Mouse (Mus musculus) embryonic facial prominence, embryonic 14.5 days (tissue): ENCODE results near the gene Alkbh6. TPM values are rescaled to one million over a fixed set of nuclear protein-coding genes. Genes with fewer than 3 reads are reported as not detected.

Experiments
- ATAC-seq: fragments of 200-750 bp; cut with Nextera tagmentation; 2 replicates; pipeline ENCODE4 v1.8.0; 2017; ENCODE audit warnings: low read depth, moderate number of reproducible peaks, moderate TSS enrichment
- DNase-seq: peaks from one replicate; pipeline ENCODE4 v3.0.0-alpha.2; 2015; ENCODE audit warnings: low spot score
- H3K27ac ChIP-seq: fragments of 300-500 bp; sonication (generic); replicated peaks from 2 replicates; pipeline ENCODE4 v1.5.1; 2014; ENCODE audit warnings: low read depth, mild to moderate bottlenecking, low read length, moderate library complexity
- H3K27me3 ChIP-seq: fragments of 300-500 bp; sonication (generic); replicated peaks from 2 replicates; pipeline ENCODE4 v1.6.1; 2014; ENCODE audit warnings: low read length; ENCODE audit not compliant: control insufficient read depth, insufficient read depth
- H3K36me3 ChIP-seq: fragments of 300-500 bp; sonication (generic); 2 replicates; pipeline ENCODE4 v1.6.1; 2014; ENCODE audit warnings: low read length, mixed read lengths; ENCODE audit not compliant: control insufficient read depth, insufficient read depth
- H3K4me1 ChIP-seq: fragments of 300-500 bp; sonication (generic); 2 replicates; pipeline ENCODE4 v1.6.1; 2014; ENCODE audit warnings: antibody characterized with exemption, low read length; ENCODE audit not compliant: control insufficient read depth, insufficient read depth
- H3K4me2 ChIP-seq: fragments of 300-500 bp; sonication (generic); 2 replicates; pipeline ENCODE4 v1.6.1; 2014; ENCODE audit warnings: low read depth, mild to moderate bottlenecking, low read length, moderate library complexity, mixed read lengths
- H3K4me3 ChIP-seq: fragments of 300-500 bp; sonication (generic); 2 replicates; pipeline ENCODE4 v1.5.1; 2014; ENCODE audit warnings: low read depth, mild to moderate bottlenecking, low read length
- H3K9ac ChIP-seq: fragments of 300-500 bp; sonication (generic); 2 replicates; pipeline ENCODE4 v1.6.1; 2014; ENCODE audit warnings: low read depth, mild to moderate bottlenecking, low read length, moderate library complexity, mixed read lengths
- H3K9me3 ChIP-seq: fragments of 300-500 bp; sonication (generic); 2 replicates; pipeline ENCODE4 v1.6.1; 2016; ENCODE audit warnings: low read length; ENCODE audit not compliant: control insufficient read depth
- WGBS: fragments of 180-500 bp; shearing (Covaris S2); extraction: QIAGEN DNeasy Blood & Tissue Kit; methylation state at CpG from one replicate; pipeline ENCODE4 v1.1.7; 2014; 5-methylcytosine and 5-hydroxymethylcytosine counted together
- polyA plus RNA-seq: library from polyadenylated mRNA; unstranded; fragments of >200 nt; fragmentation: Nextera tagmentation; extraction: Ambion mirVana; gene quantifications from 2 replicates; pipeline ENCODE4 v1.2.1, GENCODE M21; 2014

Alkbh6 gene
- polyA plus RNA-seq = 69.4 and 72.3 TPM in 2 replicates

GRCm38 (mm10) chr7:30308076-30309005, at the start of gene Alkbh6:
Alkbh6 (plus strand) TSS chr7:30308717.
- DNase-seq (peak; percentile 99), ATAC-seq (peak; percentile 100)
- peak within 1 kb of the TSS; percentile 78 for H3K9ac ChIP-seq
- peak within 1 kb of the TSS; percentile 60 for H3K4me3 ChIP-seq
- H3K4me2 ChIP-seq = peak within 1 kb of the TSS; percentile 76
- H3K27me3 ChIP-seq = no peaks in the 10 kb centered on the region
- peaks cover 46% of the 10 kb centered on the region for H3K36me3 ChIP-seq
- 3% methylated on average over 27 of the region's 27 CpGs for WGBS
- no peaks in the 10 kb centered on the region for H3K9me3 ChIP-seq
- peaks cover 10% of the 10 kb centered on the region; the same call in 1 of the 2 replicates for H3K4me1 ChIP-seq
- H3K27ac ChIP-seq = peak within 1 kb of the TSS; percentile 54

DNA sequence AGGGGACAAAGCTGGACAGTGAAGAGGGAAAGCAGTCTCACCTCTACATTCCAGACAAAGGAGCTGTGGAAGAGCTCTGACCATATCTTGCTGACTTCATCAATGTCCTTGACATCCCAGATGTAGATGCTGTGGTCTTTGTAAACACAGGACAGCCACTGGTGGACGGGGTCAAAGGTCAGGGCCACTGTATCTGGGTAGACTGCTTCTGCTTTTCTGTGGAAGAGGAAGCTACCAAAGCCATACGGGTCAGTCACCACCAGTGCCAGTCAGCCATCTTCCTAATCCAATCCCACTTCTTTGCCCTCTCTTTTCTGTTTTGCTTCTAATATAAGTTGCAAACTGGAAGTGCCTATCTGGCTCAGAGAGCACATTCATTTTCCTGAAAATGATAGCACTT, 43.5 kb upstream of the Alkbh6 start:
- no peak for DNase-seq
- no peak overlapping the region for H3K4me3 ChIP-seq
- no peaks in the 10 kb centered on the region for H3K9me3 ChIP-seq
- no peak overlapping the region for H3K9ac ChIP-seq
- H3K27me3 ChIP-seq = no peaks in the 10 kb centered on the region
- H3K36me3 ChIP-seq = peaks cover 12% of the 10 kb centered on the region; the same call in 1 of the 2 replicates
- 74% methylated on average over 2 of the region's 2 CpGs for WGBS
- no peaks in the 10 kb centered on the region for H3K4me1 ChIP-seq
- no peak overlapping the region for H3K27ac ChIP-seq
- no peak for ATAC-seq
- H3K4me2 ChIP-seq = no peak overlapping the region

- DNase-seq (no peak), ATAC-seq (no peak)
- H3K27ac ChIP-seq = no peak overlapping the region
- no peaks in the 10 kb centered on the region for H3K9me3 ChIP-seq
- 92% methylated on average over 5 of the region's 5 CpGs for WGBS
- no peaks in the 10 kb centered on the region for H3K27me3 ChIP-seq
- no peak overlapping the region for H3K9ac ChIP-seq
- H3K36me3 ChIP-seq = peaks cover 12% of the 10 kb centered on the region; the same call in 1 of the 2 replicates
- no peak overlapping the region for H3K4me2 ChIP-seq
- no peak overlapping the region for H3K4me3 ChIP-seq
- no peaks in the 10 kb centered on the region for H3K4me1 ChIP-seq
These were observed 43.0 kb upstream of the Alkbh6 start for GRCm38 (mm10) chr7:30265531-30265930.

GRCm38 (mm10) chr7:30265935-30266334, 42.6 kb upstream of the Alkbh6 start:
- H3K27ac ChIP-seq = no peak overlapping the region
- 91% methylated on average over 7 of the region's 7 CpGs for WGBS

DNA sequence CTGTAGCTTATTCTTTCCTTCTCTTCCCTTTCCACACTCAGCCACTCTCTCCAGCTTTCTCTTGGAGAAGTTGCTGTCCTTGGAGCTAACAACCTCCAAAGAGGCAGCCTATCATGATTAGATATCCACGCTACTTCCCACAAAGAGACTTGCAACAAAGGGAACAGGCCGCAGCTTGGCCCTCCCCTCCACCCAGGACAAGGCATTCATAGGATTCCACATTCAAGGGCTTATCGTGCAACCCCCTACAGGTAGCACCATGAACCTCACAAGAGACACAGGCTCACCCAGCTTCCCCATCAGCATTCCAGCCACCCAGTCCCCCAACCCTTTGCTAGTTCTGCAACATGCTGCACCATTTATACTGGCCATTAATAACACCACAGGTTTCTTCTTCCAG, 41.7 kb upstream of the Alkbh6 start:
- Histone ChIP-seq H3K4me3 (no peak overlapping the region), H3K9ac (no peak overlapping the region), H3K27ac (no peak overlapping the region), H3K4me2 (no peak overlapping the region), H3K9me3 (no peaks in the 10 kb centered on the region), H3K36me3 (peaks cover 13% of the 10 kb centered on the region; the same call in 1 of the 2 replicates), H3K27me3 (no peaks in the 10 kb centered on the region), H3K4me1 (no peaks in the 10 kb centered on the region)
- WGBS = 77% methylated on average over 3 of the region's 3 CpGs
- DNase-seq (no peak), ATAC-seq (no peak)

More at GRCm38 (mm10) chr7:30265935-30266334, 42.6 kb upstream of the Alkbh6 start:
- Histone ChIP-seq H3K9ac (no peak overlapping the region), H3K4me2 (no peak overlapping the region), H3K9me3 (no peaks in the 10 kb centered on the region), H3K4me1 (no peaks in the 10 kb centered on the region), H3K27me3 (no peaks in the 10 kb centered on the region), H3K4me3 (no peak overlapping the region), H3K36me3 (peaks cover 12% of the 10 kb centered on the region; the same call in 1 of the 2 replicates)
- no peak for ATAC-seq
- no peak for DNase-seq

GRCm38 (mm10) chr7:30269641-30270040, 38.9 kb upstream of the Alkbh6 start:
- ATAC-seq = no peak
- Histone ChIP-seq H3K27me3 (no peaks in the 10 kb centered on the region), H3K4me1 (no peaks in the 10 kb centered on the region), H3K4me3 (no peak overlapping the region), H3K27ac (no peak overlapping the region), H3K9ac (no peak overlapping the region), H3K36me3 (0 out of 2 replicates have a peak, but pooled peaks cover 7% of the 10 kb centered on the region), H3K9me3 (no peaks in the 10 kb centered on the region), H3K4me2 (no peak overlapping the region)
- DNase-seq = no peak
- WGBS = 91% methylated on average over 4 of the region's 4 CpGs

DNA sequence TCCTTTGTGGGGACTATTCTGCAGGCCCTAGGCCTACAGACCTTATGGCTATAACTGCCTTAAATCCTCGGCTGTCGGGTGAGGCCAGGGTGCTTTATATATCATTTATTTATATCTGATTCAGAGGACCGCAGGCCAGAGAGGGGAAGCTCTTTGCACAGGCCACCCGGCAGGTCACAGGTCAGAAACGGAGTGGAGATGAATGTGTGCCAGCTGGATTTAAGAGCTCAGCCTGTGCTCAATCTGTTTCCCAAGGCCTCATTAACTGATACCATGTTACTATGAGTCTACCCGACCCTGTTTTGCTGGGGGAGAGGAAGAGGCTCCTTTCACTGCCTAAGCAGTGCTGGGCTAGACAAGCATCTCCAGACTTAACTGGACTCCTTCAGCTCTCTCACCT, 34.1 kb upstream of the Alkbh6 start:
- no peak for ATAC-seq
- 0 out of 2 replicates have a peak, but pooled peaks cover 7% of the 10 kb centered on the region for H3K36me3 ChIP-seq
- H3K4me3 ChIP-seq = no peak overlapping the region
- 80% methylated on average over 6 of the region's 6 CpGs for WGBS
- H3K27ac ChIP-seq = no peak overlapping the region
- no peak overlapping the region for H3K4me2 ChIP-seq
- DNase-seq = no peak
- no peaks in the 10 kb centered on the region for H3K27me3 ChIP-seq
- no peak overlapping the region for H3K9ac ChIP-seq
- no peaks in the 10 kb centered on the region for H3K4me1 ChIP-seq
- no peaks in the 10 kb centered on the region for H3K9me3 ChIP-seq

DNA sequence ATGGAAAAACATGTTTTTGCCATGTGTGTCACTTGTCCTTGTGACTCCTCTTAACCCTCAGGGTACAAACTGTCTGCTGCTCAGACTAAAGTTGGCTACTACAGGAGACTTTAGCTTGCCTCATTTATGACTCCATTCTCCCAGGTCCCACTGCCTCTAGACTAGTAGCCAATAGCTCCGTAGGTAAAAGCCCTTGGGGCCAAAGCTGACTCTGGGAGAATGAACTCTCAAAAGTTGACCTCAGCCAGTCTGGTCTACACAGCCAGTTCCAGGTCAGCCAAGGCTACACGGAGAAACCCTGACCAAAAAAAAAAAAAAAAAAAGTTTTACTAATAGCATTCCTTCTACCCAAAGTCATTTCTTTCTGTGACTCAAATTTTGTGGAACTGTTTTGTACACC, 29.6 kb upstream of the Alkbh6 start:
- no peak for ATAC-seq
- WGBS = 54% methylated on average over 2 of the region's 2 CpGs
- no peaks in the 10 kb centered on the region for H3K27me3 ChIP-seq
- no peak overlapping the region for H3K27ac ChIP-seq
- peak overlapping the region; percentile 95 for H3K4me2 ChIP-seq
- no peak overlapping the region for H3K4me3 ChIP-seq
- H3K4me1 ChIP-seq = 0 out of 2 replicates have a peak, but pooled peaks cover 4% of the 10 kb centered on the region
- no peak for DNase-seq
- no peaks in the 10 kb centered on the region for H3K36me3 ChIP-seq
- H3K9me3 ChIP-seq = no peaks in the 10 kb centered on the region
- no peak overlapping the region for H3K9ac ChIP-seq
